Mouse (Mus musculus) CH12.LX (cell line): ENCODE data around the gene Mical3.

Source experiments
- CHD2 ChIP-seq: IDR thresholded peaks from 2 replicates; pipeline ENCODE4 v1.6.1; 2011; ENCODE audit warnings: low read length, improper control_type of control experiment
- CTCF ChIP-seq, 2 experiments: IDR thresholded peaks in 1 of 2; conservative IDR thresholded peaks in 1 of 2; 2 replicates each; pipeline ENCODE4 v1.5.1; 2011 to 2012; ENCODE audit warnings: low read depth in 2 of 2, low read length in 2 of 2, improper control_type of control experiment in 1 of 2, inconsistent platforms in 1 of 2, mild to moderate bottlenecking in 1 of 2, moderate library complexity in 1 of 2
- EP300 ChIP-seq: IDR thresholded peaks from 2 replicates; pipeline ENCODE4 v1.6.1; 2011; ENCODE audit warnings: low read length, improper control_type of control experiment
- NELFE ChIP-seq: IDR thresholded peaks from 2 replicates; pipeline ENCODE4 v1.6.1; 2011; ENCODE audit warnings: low read depth, low read length, improper control_type of control experiment
- NRF1 ChIP-seq: IDR thresholded peaks from 2 replicates; pipeline ENCODE4 v1.6.1; 2014; ENCODE audit warnings: low read depth, mild to moderate bottlenecking, inconsistent platforms, low read length, improper control_type of control experiment, moderate library complexity
- POLR2A ChIP-seq: IDR thresholded peaks from 2 replicates; pipeline ENCODE4 v1.6.1; 2011; ENCODE audit warnings: low read depth, mild to moderate bottlenecking, improper control_type of control experiment, low read length
- POLR2AphosphoS2 ChIP-seq: IDR thresholded peaks from 2 replicates; pipeline ENCODE4 v1.6.1; 2011; ENCODE audit warnings: low read depth, low read length, improper control_type of control experiment
- SIN3A ChIP-seq: IDR thresholded peaks from 2 replicates; pipeline ENCODE4 v1.6.1; 2012; ENCODE audit warnings: low read length, improper control_type of control experiment, inconsistent platforms
- TCF12 ChIP-seq: IDR thresholded peaks from 2 replicates; pipeline ENCODE4 v1.6.1; 2014; ENCODE audit warnings: low read depth, mild to moderate bottlenecking, inconsistent platforms, low read length, improper control_type of control experiment
- ZNF384 ChIP-seq: IDR thresholded peaks from 2 replicates; pipeline ENCODE4 v1.6.1; 2012; ENCODE audit warnings: low read depth, low read length, improper control_type of control experiment, inconsistent platforms

DNA sequence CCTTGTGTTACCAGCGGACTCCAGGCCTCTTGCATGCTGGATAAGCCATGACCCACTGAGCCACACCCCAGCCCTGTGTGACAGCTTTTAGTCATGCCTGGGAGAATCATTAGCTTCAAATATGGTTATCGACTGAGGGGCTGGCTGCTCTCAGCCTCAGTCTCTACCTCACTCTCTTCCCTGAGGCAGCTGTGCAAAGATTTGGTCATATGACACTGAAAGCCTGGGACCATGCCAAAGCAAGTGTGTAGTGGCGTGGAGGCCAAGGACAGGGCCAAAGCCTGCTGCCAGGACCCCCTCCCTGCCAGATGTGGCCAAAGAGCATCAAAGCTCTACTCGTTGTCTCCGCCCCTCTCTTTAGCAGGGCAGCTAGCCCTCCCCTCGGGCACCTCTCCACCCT lies 20.9 kb upstream of the Mical3 start:
- TF ChIP-seq NELFE, result no peak
- TF ChIP-seq CTCF (conservative IDR thresholded peaks at IDR 0.05 in 1 of 2, IDR thresholded peaks at IDR 0.05 in 1 of 2; ENCODE audit: low read depth in 2 of 2, low read length in 2 of 2), result no peak
- TF ChIP-seq CHD2, result no peak
- TF ChIP-seq POLR2AphosphoS2, result no peak
- TF ChIP-seq POLR2A, result no peak
- no peak for TF ChIP-seq NRF1
- TF ChIP-seq SIN3A, result no peak
- TF ChIP-seq EP300, result no peak
- TF ChIP-seq TCF12, result no peak
- TF ChIP-seq ZNF384, result no peak
